Mouse (Mus musculus): ENCODE data around the gene Camkk2. TPM values are rescaled to one million over a fixed set of nuclear protein-coding genes. Genes with fewer than 3 reads are reported as not detected.

Gene Camkk2
- polyA plus RNA-seq, 1 experiment from 2014 or later = 57.2 TPM

- no peak overlapping the region for H3K4me2 ChIP-seq (replicated peaks)
- no peak overlapping the region for H3K9ac ChIP-seq
- no peaks in the 10 kb centered on the region for H3K9me3 ChIP-seq (ENCODE audit: control insufficient read depth, low read length)
- no peak overlapping the region for H3K27ac ChIP-seq
- no peaks in the 10 kb centered on the region; the same call in 1 of the 2 replicates for H3K36me3 ChIP-seq (replicated peaks; ENCODE audit: control insufficient read depth, insufficient read depth)
- no peaks in the 10 kb centered on the region for H3K27me3 ChIP-seq (ENCODE audit: control insufficient read depth, insufficient read depth, low read length)
- WGBS = 96% methylated on average over 2 of the region's 2 CpGs
- no peaks in the 10 kb centered on the region for H3K4me1 ChIP-seq (replicated peaks; ENCODE audit: control insufficient read depth, insufficient read depth, low read length)
- ATAC-seq (ENCODE audit: low FRiP score) (no peak), DNase-seq (ENCODE audit: low spot score) (no peak)
- H3K4me3 ChIP-seq (replicated peaks; ENCODE audit: low read length) = no peak overlapping the region
Observed at GRCm38 (mm10) chr5:122716793-122717192, 62.4 kb downstream of the Camkk2 start.

- 83% methylated on average over 1 of the region's 1 CpGs for WGBS
- ATAC-seq (ENCODE audit: low FRiP score) (no peak), DNase-seq (ENCODE audit: low spot score) (no peak)
- Histone ChIP-seq H3K4me2 (replicated peaks) (no peak overlapping the region), H3K27ac (no peak overlapping the region), H3K9ac (no peak overlapping the region), H3K36me3 (replicated peaks; ENCODE audit: control insufficient read depth, insufficient read depth) (no peaks in the 10 kb centered on the region; the same call in 1 of the 2 replicates), H3K4me1 (replicated peaks; ENCODE audit: control insufficient read depth, insufficient read depth, low read length) (no peaks in the 10 kb centered on the region), H3K4me3 (replicated peaks; ENCODE audit: low read length) (no peak overlapping the region), H3K27me3 (ENCODE audit: control insufficient read depth, insufficient read depth, low read length) (no peaks in the 10 kb centered on the region), H3K9me3 (ENCODE audit: control insufficient read depth, low read length) (no peaks in the 10 kb centered on the region)
Observed at GRCm38 (mm10) chr5:122715723-122716122, 63.5 kb downstream of the Camkk2 start.

GRCm38 (mm10) chr5:122708819-122709218 is 70.4 kb downstream of the Camkk2 start:
- ATAC-seq (ENCODE audit: low FRiP score) = no peak
- Histone ChIP-seq H3K9ac (no peak overlapping the region), H3K4me2 (replicated peaks) (no peak overlapping the region; the same call in 1 of the 2 replicates), H3K27me3 (ENCODE audit: control insufficient read depth, insufficient read depth, low read length) (no peaks in the 10 kb centered on the region), H3K27ac (no peak overlapping the region), H3K4me3 (replicated peaks; ENCODE audit: low read length) (no peak overlapping the region), H3K9me3 (ENCODE audit: control insufficient read depth, low read length) (no peaks in the 10 kb centered on the region), H3K4me1 (replicated peaks; ENCODE audit: control insufficient read depth, insufficient read depth, low read length) (peaks cover 15% of the 10 kb centered on the region), H3K36me3 (replicated peaks; ENCODE audit: control insufficient read depth, insufficient read depth) (no peaks in the 10 kb centered on the region)
- 86% methylated on average over 6 of the region's 6 CpGs for WGBS
- no peak for DNase-seq (ENCODE audit: low spot score)

- under 1% methylated on average over 66 of the region's 66 CpGs for WGBS
- H3K9ac ChIP-seq = peak within 1 kb of the TSS; percentile 73
- H3K36me3 ChIP-seq (replicated peaks; ENCODE audit: control insufficient read depth, insufficient read depth) = no peaks in the 10 kb centered on the region
- DNase-seq (ENCODE audit: low spot score) (peak; percentile 84), ATAC-seq (ENCODE audit: low FRiP score) (peak; percentile 89)
- H3K4me2 ChIP-seq (replicated peaks) = peak within 1 kb of the TSS; percentile 71
- H3K27me3 ChIP-seq (ENCODE audit: control insufficient read depth, insufficient read depth, low read length) = no peaks in the 10 kb centered on the region
- H3K4me3 ChIP-seq (replicated peaks; ENCODE audit: low read length) = peak within 1 kb of the TSS; percentile 48
- no peaks in the 10 kb centered on the region for H3K9me3 ChIP-seq (ENCODE audit: control insufficient read depth, low read length)
- peaks cover 15% of the 10 kb centered on the region for H3K4me1 ChIP-seq (replicated peaks; ENCODE audit: control insufficient read depth, insufficient read depth, low read length)
- peak within 1 kb of the TSS; percentile 83 for H3K27ac ChIP-seq
Observed at GRCm38 (mm10) chr5:122707276-122708181, 71.7 kb downstream of the Camkk2 start, which contains the start of gene P2rx4. P2rx4 (plus strand) TSS chr5:122707544.

- peaks cover 15% of the 10 kb centered on the region for H3K4me1 ChIP-seq (replicated peaks; ENCODE audit: control insufficient read depth, insufficient read depth, low read length)
- no peaks in the 10 kb centered on the region for H3K27me3 ChIP-seq (ENCODE audit: control insufficient read depth, insufficient read depth, low read length)
- peak overlapping the region; percentile 73 for H3K9ac ChIP-seq
- ATAC-seq (ENCODE audit: low FRiP score) (0 out of 2 replicates have a peak, but pooled peaks have one; percentile 7), DNase-seq (ENCODE audit: low spot score) (no peak)
- peak overlapping the region; percentile 83 for H3K27ac ChIP-seq
- H3K4me3 ChIP-seq (replicated peaks; ENCODE audit: low read length) = peak overlapping the region; percentile 48
- peak overlapping the region; percentile 71 for H3K4me2 ChIP-seq (replicated peaks)
- no peaks in the 10 kb centered on the region for H3K9me3 ChIP-seq (ENCODE audit: control insufficient read depth, low read length)
- WGBS = 40% methylated on average over 5 of the region's 5 CpGs
- H3K36me3 ChIP-seq (replicated peaks; ENCODE audit: control insufficient read depth, insufficient read depth) = no peaks in the 10 kb centered on the region
Observed at GRCm38 (mm10) chr5:122706917-122707275, 72.3 kb downstream of the Camkk2 start.

- no peak overlapping the region for H3K9ac ChIP-seq
- peaks cover 15% of the 10 kb centered on the region for H3K4me1 ChIP-seq (replicated peaks; ENCODE audit: control insufficient read depth, insufficient read depth, low read length)
- peak; percentile 41 for DNase-seq (ENCODE audit: low spot score)
- H3K9me3 ChIP-seq (ENCODE audit: control insufficient read depth, low read length) = no peaks in the 10 kb centered on the region
- no peak overlapping the region for H3K4me3 ChIP-seq (replicated peaks; ENCODE audit: low read length)
- H3K27me3 ChIP-seq (ENCODE audit: control insufficient read depth, insufficient read depth, low read length) = no peaks in the 10 kb centered on the region
- no peak overlapping the region for H3K27ac ChIP-seq
- 80% methylated on average over 3 of the region's 3 CpGs for WGBS
- no peaks in the 10 kb centered on the region for H3K36me3 ChIP-seq (replicated peaks; ENCODE audit: control insufficient read depth, insufficient read depth)
- no peak overlapping the region for H3K4me2 ChIP-seq (replicated peaks)
- no peak for ATAC-seq (ENCODE audit: low FRiP score)
Observed at GRCm38 (mm10) chr5:122705174-122705573, 74.0 kb downstream of the Camkk2 start.

- Histone ChIP-seq H3K27me3 (ENCODE audit: control insufficient read depth, insufficient read depth, low read length) (no peaks in the 10 kb centered on the region), H3K4me3 (replicated peaks; ENCODE audit: low read length) (no peak overlapping the region), H3K36me3 (replicated peaks; ENCODE audit: control insufficient read depth, insufficient read depth) (no peaks in the 10 kb centered on the region), H3K9me3 (ENCODE audit: control insufficient read depth, low read length) (no peaks in the 10 kb centered on the region), H3K4me2 (replicated peaks) (no peak overlapping the region), H3K9ac (no peak overlapping the region), H3K4me1 (replicated peaks; ENCODE audit: control insufficient read depth, insufficient read depth, low read length) (peaks cover 15% of the 10 kb centered on the region), H3K27ac (no peak overlapping the region)
- WGBS = 92% methylated on average over 4 of the region's 4 CpGs
- ATAC-seq (ENCODE audit: low FRiP score) = no peak
- no peak for DNase-seq (ENCODE audit: low spot score)
Observed at GRCm38 (mm10) chr5:122704571-122704970, 74.6 kb downstream of the Camkk2 start.

- Histone ChIP-seq H3K9ac (no peak overlapping the region), H3K4me3 (replicated peaks; ENCODE audit: low read length) (no peak overlapping the region), H3K4me2 (replicated peaks) (no peak overlapping the region), H3K9me3 (ENCODE audit: control insufficient read depth, low read length) (no peaks in the 10 kb centered on the region), H3K36me3 (replicated peaks; ENCODE audit: control insufficient read depth, insufficient read depth) (no peaks in the 10 kb centered on the region), H3K27me3 (ENCODE audit: control insufficient read depth, insufficient read depth, low read length) (no peaks in the 10 kb centered on the region), H3K27ac (no peak overlapping the region), H3K4me1 (replicated peaks; ENCODE audit: control insufficient read depth, insufficient read depth, low read length) (peaks cover 14% of the 10 kb centered on the region)
- WGBS = 79% methylated on average over 2 of the region's 2 CpGs
- no peak for ATAC-seq (ENCODE audit: low FRiP score)
- DNase-seq (ENCODE audit: low spot score) = no peak
Observed at GRCm38 (mm10) chr5:122703574-122703973, 75.6 kb downstream of the Camkk2 start.

- Histone ChIP-seq H3K27ac (no peak overlapping the region), H3K4me3 (replicated peaks; ENCODE audit: low read length) (no peak overlapping the region), H3K9me3 (ENCODE audit: control insufficient read depth, low read length) (no peaks in the 10 kb centered on the region), H3K27me3 (ENCODE audit: control insufficient read depth, insufficient read depth, low read length) (no peaks in the 10 kb centered on the region), H3K36me3 (replicated peaks; ENCODE audit: control insufficient read depth, insufficient read depth) (no peaks in the 10 kb centered on the region), H3K9ac (no peak overlapping the region), H3K4me1 (replicated peaks; ENCODE audit: control insufficient read depth, insufficient read depth, low read length) (peaks cover 9% of the 10 kb centered on the region), H3K4me2 (replicated peaks) (no peak overlapping the region)
- 80% methylated on average over 6 of the region's 6 CpGs for WGBS
- DNase-seq (ENCODE audit: low spot score) (no peak), ATAC-seq (ENCODE audit: low FRiP score) (no peak)
Observed at GRCm38 (mm10) chr5:122702156-122702555, 77.1 kb downstream of the Camkk2 start.
